Mouse (Mus musculus) adrenal gland, adult (tissue): ENCODE results near the gene Ppp1ca.

ENCODE experiments used
- DNase-seq, 2 experiments: peaks; one replicate each; pipeline ENCODE4 v3.0.0; 2022 to 2023; ENCODE audit warnings: low spot score in 1 of 2; ENCODE audit not compliant: inconsistent age in 2 of 2

Gene Ppp1ca

DNA sequence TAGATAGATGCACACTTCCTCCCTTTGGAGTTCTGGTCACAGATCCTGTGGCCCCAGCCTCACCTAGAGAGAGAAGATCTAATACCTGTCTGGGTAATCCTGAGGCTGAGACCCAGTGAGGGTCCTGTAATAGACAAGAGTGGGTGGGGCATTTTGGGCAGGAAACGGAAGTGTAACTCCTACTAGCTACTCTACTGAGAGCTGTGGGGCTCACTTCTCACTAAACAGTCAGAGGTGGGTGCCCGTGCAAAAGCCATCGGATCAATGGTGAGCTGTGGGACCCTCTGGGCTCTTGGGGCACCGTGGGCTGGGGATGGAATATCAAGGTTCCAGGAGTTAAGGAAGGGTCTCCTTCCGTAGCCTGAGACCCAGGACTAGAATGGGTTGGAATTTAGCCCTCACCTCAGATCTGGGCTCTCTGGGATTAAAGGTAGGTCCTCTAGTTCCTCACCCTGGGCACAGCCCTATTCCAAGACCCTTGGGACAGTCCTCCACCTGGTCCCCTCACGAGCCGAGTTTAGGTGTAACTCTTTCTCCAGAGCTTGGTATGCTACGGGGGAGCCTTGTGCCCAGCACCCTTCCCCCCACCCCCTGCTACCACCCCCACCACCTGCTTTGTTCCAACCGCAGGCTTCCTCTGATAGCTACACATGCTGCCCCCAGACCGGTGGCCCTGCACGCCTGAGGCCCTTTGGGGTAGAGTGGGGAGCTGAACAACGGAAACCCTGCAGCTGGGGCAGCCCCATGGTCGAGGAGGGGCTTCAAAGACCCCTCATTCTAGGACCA, 37.2 kb upstream of the Ppp1ca start:
- DNase-seq, result peak in 1 of 2 experiments; percentile 49

DNA sequence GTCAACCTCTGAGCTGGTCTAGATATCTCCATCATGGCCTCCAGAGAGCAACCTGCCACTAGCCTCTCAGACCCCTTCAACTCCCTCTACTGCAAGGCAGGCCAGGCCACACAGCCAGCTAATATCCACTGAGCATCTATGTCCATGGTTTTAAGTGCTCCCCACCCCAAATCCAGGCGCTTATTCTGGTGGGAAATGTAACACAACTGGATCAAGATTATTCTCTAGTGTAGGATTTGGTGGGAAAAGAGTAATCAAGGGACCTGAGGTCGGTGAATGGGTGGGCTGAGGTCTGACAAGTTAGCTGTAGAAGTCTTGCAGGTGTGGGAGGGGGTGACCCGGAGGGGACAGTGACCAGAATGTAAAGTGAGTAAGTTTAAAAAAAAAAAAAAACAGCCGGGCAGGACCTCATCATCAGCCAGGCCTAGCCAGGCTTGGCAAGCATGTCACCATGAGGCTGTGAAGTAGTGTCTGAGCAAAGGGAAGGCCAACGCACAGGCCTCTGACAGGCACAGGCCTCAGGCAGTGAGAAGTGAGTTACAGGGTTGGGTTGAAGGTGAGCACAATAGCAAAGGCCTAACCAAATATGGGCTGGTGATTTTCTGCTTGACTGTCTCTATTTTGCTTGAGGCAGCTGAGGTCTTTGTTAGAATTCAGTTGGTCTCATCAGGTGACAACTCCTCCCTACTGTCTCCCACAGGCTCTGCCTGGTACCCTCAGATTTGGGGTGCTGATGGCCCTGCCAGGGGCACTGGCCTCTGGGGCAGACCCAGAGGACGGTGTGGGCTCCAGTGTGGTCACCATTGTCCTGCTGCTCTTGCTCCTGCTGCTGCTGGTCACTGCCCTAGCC, 36.4 kb upstream of the Ppp1ca start:
- peak in 1 of 2 experiments; percentile 42 for DNase-seq

DNA sequence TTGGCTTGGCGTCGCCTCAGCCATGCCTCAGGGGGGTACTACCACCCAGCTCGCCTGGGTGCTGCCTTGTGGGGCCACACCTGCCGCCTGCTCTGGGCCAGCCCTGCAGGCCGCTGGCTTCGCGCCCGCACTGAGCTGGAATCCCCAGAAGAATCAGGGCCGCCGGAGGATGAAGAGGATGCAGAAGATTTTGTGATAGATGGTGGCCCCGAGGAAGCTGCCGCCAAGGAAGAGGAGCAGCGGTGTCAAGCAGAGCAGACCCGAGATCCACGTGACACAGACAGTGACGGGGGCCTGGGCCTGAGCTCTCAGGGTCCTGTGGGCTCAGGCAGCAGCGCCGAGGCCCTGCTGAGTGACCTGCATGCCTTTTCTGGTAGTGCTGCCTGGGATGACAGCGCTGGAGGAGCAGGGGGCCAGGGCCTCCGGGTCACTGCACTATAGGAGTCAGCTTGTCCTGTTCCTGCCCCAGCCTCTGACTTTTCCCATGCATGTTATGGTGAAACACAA, 35.7 kb upstream of the Ppp1ca start:
- DNase-seq, result peak in 1 of 2 experiments; percentile 34

GRCm38 (mm10) chr19:4156771-4157170, 35.1 kb upstream of the Ppp1ca start:
- no peak for DNase-seq

DNA sequence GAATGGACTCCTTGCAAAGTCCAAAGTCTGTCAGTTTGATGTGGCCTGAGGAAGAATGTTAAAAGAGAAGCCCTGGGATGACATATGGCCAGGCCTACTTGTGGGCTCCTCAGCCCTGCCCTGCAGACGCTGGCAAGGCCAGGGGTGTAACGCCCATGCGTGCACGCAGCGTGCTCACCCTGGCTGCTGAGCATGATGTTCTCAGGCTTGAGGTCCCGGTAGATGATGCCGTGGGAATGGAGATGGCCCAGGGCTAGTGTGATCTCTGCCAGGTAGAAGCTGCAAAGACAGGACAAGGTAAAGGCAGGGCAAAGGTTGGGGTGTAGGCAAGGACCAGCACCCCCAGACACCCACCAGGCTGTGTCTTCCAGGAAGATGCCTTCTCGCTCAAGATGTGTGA, 32.8 kb upstream of the Ppp1ca start:
- no peak for DNase-seq

- DNase-seq, result peak; percentile 96 to 99
Measured at GRCm38 (mm10) chr19:4162646-4163542, 29.0 kb upstream of the Ppp1ca start, which contains the start of gene Rps6kb2. Gene Rps6kb2, minus strand, starts transcription at chr19:4163354.

DNA sequence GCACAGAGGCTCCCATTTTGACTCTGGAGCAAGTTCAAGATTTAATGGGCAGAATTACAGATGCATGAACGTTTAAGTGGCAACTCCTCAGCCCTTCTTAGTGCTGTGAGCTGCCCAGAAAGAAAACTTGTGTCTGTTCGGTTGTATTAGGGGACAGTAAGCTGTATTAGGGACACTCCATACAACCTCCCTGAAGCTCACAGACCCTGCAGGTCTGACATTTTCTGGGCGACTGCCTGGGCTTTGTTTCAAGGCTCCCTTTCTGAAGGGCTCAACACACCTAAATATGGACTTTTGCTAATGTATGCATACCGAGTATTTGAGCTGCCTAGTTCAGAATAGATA, 28.4 kb upstream of the Ppp1ca start:
- DNase-seq, result no peak

DNA sequence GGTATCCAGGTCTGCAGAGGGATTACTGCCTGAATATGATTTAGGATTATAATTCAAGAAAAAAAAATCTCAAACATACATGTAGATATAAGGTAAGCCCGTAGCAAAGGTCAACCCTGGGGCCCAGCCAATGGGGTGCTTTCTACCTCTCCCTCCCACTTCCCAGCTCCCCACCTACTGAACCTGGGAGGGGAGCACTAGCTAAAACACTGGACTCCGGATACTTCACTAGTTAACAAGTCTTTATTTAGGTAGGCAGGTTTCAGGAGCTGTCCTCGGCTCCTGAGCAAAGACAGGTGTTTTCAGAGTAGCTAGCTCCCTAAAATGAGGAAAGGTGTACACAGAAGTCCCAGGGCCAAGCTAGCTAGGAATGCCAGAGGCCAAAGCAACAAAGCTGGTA, 27.8 kb upstream of the Ppp1ca start:
- DNase-seq, result no peak

DNA sequence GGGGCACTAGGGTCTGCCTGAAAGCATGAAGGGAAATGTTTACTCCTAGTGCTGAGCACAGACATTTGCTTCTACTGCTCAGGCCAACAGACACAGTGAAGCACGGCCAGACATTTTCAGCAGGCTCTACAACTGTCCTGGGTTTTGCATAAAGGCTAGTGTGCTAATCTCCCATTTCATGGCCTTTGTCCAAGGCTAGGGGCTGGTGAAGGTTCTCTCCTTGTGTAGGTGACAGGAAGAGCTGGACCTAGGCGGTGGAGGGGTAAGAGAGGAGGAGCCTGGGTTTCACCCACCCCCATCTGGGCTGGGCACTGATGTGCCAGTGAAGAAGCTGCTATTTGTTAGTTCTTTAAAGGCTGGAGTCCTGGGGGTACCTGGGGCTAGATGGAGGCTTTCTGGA, 27.1 kb upstream of the Ppp1ca start:
- DNase-seq, result peak; percentile 68 to 92

DNA sequence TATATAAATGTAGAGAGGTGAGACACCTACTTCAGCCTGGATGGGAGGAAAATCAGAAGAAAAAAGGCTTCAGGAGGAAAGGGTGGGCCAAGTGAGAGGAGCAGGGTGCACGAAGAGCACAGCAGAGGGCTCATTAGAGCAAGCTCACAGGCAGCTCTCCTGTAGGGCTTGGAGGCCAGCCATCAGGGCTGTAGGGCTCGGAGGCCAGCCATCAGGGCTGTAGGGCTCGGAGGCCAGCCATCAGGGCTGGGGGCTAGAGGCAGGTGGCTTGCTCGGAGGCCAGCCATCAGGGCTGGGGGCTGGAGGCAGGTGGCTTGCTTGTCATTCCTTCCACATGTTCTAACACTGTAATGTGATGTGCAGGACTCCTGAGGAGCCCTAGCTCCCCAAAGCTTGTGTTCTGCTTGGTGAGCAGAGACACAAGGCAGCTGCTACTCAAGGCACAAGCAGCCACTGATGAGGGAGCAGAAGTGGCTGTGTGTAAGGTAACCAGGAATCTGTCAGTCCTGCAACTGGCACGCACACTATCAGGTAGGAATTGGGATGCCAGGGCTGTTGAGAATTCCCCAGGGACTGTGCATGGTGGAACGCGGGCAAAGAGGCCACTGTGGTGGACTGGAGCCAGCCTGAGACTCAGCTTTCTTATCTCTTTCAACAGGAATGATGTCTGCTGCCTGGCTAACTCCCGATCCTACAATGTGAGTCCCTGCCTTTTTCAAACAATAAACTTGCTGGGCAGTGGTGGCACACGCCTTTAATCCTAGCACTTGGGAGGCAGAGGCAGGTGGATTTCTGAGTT, 25.0 kb upstream of the Ppp1ca start:
- peak in 1 of 2 experiments; percentile 58 for DNase-seq

DNA sequence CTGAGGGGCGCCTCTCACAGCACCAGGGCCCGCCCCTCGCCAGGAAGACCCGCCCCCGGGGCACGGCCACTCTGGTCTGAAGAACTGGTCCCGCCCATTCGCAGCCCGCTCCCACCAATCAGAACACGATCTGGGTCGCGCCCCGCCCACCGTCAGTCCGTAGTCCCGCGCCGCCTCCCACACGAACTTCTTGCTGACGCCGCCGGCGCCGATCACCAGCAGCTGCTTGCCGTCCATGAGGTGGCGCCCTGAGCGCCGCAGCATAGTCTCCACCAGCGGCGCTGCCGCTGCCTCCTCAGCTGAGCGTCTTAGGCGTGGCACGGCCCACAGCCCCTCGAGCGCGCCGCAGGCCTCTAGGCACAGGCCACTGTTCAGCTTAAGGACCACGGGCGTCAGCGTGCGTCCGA, 22.5 kb upstream of the Ppp1ca start:
- DNase-seq, result peak; percentile 100

DNA sequence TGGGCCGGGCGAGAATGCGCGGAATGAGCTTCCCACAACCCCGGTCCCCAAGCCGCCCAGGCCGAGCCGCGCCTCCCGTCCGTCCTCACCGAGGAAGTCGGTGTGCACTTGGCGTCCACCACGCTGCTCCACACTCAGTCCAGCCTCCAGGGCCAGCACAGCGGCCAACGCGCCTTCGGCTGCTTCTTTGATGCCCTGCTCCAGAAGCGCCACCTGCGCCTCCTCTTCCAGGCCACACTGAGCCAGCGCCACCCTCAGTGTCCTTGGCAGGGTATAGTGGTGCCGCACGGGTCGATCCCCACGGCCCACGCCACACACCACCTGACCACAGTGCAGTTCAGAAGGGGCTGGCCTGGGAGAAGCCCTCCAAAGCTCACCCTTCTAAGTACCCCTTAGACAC, 22.1 kb upstream of the Ppp1ca start:
- no peak for DNase-seq

DNA sequence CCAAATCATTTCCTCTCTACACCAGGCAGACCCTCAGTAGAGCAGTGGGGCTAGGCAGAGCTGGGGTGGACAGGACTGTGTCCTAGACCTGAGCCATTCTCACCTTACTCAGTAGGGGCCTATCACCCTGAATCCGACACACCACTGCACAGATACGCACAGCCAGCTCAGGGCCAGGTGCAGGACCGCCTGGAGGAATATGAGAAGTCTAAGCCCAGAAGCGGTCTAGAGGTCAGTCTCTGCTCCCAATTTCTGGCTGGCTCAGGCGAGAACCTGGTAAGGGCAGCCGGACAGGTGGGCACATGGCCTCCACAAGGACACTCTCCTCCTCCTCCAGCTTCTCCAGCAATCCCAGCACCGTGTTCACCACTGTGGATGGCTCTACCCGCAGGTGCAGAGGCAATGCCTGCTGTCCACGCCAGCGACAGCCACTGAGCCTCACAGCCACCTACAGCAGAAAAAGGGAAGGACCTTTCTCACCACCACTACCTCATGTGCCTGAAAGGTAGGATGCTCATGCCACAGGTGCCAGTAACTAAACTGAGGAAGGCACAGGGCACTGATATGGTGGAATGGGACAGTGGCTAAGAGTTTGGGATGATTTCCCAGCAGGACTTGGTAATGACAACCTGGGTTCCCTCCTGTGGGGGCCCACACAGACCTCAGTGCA, 21.0 kb upstream of the Ppp1ca start:
- no peak for DNase-seq

DNA sequence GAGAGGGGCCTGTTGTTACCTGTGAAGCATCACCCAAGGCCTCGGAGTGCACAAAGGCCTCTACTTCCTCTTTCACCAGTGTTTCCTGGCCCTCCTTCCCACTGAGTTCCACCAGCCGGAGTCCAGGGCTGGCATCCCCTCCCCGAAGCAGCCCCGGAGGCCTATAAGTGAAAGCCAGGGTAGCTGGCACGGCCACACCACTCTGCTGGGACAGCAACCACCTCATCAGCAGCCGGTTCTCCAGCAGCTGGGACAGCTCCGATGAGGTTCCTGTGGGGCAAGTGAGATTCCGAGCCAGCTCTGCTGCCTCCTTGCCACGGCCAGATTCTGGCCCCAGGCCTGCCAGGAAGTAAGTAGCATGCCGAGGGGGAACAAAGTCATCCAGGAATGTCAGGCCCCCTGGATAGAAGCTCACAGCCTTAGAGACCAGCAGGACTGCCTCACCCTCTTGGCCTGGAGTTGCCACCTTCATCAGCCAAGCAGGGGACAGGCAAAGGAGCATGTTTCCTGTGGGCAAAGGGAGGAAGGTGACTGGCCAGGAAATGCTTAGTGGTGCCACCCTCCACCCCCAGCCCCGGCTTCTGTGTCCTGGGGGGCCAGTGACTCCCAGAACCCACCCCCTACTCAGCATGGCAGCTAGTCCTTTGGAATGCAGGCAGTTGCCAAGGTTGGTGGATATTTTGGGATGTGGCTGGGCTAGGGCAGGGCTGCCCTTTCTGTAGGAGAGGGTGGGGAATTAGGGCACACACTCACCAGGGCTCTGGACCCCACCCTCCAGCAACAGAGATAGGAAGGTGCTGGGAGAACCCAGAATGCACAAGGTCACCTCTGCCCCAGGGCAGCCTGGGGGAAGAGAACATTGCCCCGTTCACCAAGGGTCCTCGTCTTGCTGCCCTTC, 20.2 kb upstream of the Ppp1ca start:
- no peak for DNase-seq

- DNase-seq, result no peak
Measured at GRCm38 (mm10) chr19:4172925-4173324, 18.9 kb upstream of the Ppp1ca start.

- peak in 1 of 2 experiments; percentile 67 for DNase-seq
Measured at GRCm38 (mm10) chr19:4175368-4175947, 16.4 kb upstream of the Ppp1ca start, which contains the start of gene Carns1. Gene Carns1, minus strand, starts transcription at chr19:4175479.

DNA sequence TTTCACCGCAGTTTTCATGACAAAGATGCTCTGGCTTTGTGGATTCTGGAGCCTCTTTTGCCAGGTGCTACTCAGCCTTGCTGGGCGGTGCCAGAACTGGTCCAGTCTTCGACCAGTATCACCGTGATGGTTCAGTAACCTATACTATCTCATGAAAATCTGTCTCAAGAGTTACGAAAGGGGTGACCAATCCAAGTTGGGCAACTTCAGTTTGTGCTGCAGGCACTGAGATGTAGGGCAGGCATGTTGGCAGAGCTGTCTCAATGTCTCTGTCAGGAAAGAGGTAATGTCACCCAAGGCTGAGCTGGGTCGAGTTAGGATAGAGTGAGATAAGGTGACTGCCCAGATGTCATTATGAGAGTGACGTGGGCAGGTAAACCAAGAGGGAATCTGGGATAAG, 11.5 kb upstream of the Ppp1ca start:
- DNase-seq, result no peak

DNA sequence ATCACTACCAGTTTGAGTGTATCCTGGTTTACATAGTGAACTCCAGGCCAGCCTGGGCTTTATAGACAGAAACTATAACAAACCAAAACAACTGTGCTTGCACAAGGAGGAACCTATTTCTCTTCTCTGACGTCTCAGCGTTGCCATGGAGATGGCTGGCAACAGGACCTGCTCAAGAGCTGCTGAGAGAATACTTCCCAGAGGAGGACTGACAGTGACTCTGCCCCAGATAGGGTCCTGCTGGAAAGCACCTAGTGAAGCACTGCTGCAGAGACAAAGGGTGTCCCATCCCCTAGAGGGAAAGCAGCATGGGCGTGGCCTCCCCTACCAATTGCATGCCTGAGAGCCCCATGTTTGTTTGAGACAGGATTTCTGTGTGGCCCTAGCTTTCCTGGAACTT, 10.0 kb upstream of the Ppp1ca start:
- peak; percentile 72 to 89 for DNase-seq
